Mouse (Mus musculus) lung, postnatal 0 days (tissue): ENCODE results near the gene Hmgcs1. TPM values are rescaled to one million over a fixed set of nuclear protein-coding genes. Genes with fewer than 3 reads are reported as not detected.

Experiments used
- ATAC-seq: fragments of 200-750 bp; cut with Nextera tagmentation; 2 replicates; pipeline ENCODE4 v1.8.0; 2017; ENCODE audit warnings: moderate library complexity
- DNase-seq: peaks from one replicate; pipeline ENCODE4 v3.0.0-alpha.2; 2016; ENCODE audit warnings: low spot score
- H3K27ac ChIP-seq: fragments of 300-500 bp; sonication (generic); 2 replicates; pipeline ENCODE4 v1.5.1; 2014; ENCODE audit warnings: antibody characterized with exemption, mild to moderate bottlenecking, low read length, mixed read lengths
- H3K27me3 ChIP-seq: fragments of 300-500 bp; sonication (generic); replicated peaks from 2 replicates; pipeline ENCODE4 v1.6.1; 2014; ENCODE audit warnings: low read length, mixed read lengths; ENCODE audit not compliant: insufficient read depth
- H3K36me3 ChIP-seq: fragments of 300-500 bp; sonication (generic); 2 replicates; pipeline ENCODE4 v1.6.1; 2014; ENCODE audit warnings: low read length, mixed read lengths; ENCODE audit not compliant: insufficient read depth
- H3K4me1 ChIP-seq: fragments of 300-500 bp; sonication (generic); 2 replicates; pipeline ENCODE4 v1.6.1; 2014; ENCODE audit warnings: antibody characterized with exemption, low read depth, low read length, mixed read lengths; ENCODE audit not compliant: insufficient read depth
- H3K4me2 ChIP-seq: fragments of 300-500 bp; sonication (generic); replicated peaks from 2 replicates; pipeline ENCODE4 v1.6.1; 2014; ENCODE audit warnings: low read depth, mild to moderate bottlenecking, low read length, moderate library complexity, mixed read lengths
- H3K4me3 ChIP-seq: fragments of 300-500 bp; sonication (generic); 2 replicates; pipeline ENCODE4 v1.5.1; 2014; ENCODE audit warnings: low read depth, low read length
- H3K9ac ChIP-seq: fragments of 300-500 bp; sonication (generic); replicated peaks from 2 replicates; pipeline ENCODE4 v1.6.1; 2014; ENCODE audit warnings: low read depth, mild to moderate bottlenecking
- H3K9me3 ChIP-seq: fragments of 300-500 bp; sonication (generic); 2 replicates; pipeline ENCODE4 v1.6.1; 2016; ENCODE audit warnings: low read length, mixed read lengths
- CTCF ChIP-seq: IDR thresholded peaks from 2 replicates; pipeline ENCODE4 v1.5.1; 2016; ENCODE audit warnings: antibody characterized with exemption, mild to moderate bottlenecking
- EP300 ChIP-seq: IDR thresholded peaks from 2 replicates; pipeline ENCODE4 v1.6.1; 2016; ENCODE audit warnings: antibody characterized with exemption, mild to moderate bottlenecking, control low read depth
- WGBS: fragments of 180-500 bp; shearing (Covaris S2); extraction: QIAGEN DNeasy Blood & Tissue Kit; methylation state at CpG from one replicate; pipeline ENCODE4 v1.1.7; 2014; 5-methylcytosine and 5-hydroxymethylcytosine counted together
- polyA plus RNA-seq: library from polyadenylated mRNA; unstranded; fragments of >200 nt; fragmentation: Nextera tagmentation; extraction: Ambion mirVana; gene quantifications from 2 replicates; pipeline ENCODE4 v1.2.1, GENCODE M21; 2015

Gene Hmgcs1
- polyA plus RNA-seq, 1 experiment from 2014 or later: 95.4 TPM

DNA sequence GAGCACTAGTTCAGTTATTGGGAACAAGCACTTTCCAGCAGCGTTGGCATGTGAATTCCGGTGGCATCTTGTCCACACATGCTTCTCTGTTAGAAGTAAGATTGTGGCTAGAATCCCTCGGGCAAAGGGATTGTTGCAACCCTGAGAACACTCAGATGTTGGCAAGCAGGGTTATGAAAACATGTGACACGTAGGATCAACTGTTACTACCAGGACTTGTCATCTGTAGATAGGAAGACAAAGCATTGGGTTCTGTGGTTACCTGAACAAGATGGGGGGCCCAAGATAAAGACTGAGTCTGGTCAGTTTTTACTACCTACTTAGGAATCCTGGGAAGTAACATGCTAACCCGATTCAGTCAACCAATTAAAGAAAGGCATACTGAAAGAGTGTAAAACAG, 18.8 kb downstream of the Hmgcs1 start:
- Histone ChIP-seq H3K9ac (no peak overlapping the region), H3K36me3 (peaks cover 20% of the 10 kb centered on the region; the same call in 1 of the 2 replicates), H3K4me3 (no peak overlapping the region), H3K27ac (peak overlapping the region; percentile 38; the same call in 1 of the 2 replicates), H3K9me3 (no peaks in the 10 kb centered on the region), H3K27me3 (no peaks in the 10 kb centered on the region), H3K4me2 (no peak overlapping the region), H3K4me1 (no peaks in the 10 kb centered on the region; the same call in 1 of the 2 replicates)
- no peak for ATAC-seq
- DNase-seq: peak; percentile 12
- WGBS: 59% methylated on average over 5 of the region's 5 CpGs
- TF ChIP-seq EP300: no peak
- TF ChIP-seq CTCF: no peak

DNA sequence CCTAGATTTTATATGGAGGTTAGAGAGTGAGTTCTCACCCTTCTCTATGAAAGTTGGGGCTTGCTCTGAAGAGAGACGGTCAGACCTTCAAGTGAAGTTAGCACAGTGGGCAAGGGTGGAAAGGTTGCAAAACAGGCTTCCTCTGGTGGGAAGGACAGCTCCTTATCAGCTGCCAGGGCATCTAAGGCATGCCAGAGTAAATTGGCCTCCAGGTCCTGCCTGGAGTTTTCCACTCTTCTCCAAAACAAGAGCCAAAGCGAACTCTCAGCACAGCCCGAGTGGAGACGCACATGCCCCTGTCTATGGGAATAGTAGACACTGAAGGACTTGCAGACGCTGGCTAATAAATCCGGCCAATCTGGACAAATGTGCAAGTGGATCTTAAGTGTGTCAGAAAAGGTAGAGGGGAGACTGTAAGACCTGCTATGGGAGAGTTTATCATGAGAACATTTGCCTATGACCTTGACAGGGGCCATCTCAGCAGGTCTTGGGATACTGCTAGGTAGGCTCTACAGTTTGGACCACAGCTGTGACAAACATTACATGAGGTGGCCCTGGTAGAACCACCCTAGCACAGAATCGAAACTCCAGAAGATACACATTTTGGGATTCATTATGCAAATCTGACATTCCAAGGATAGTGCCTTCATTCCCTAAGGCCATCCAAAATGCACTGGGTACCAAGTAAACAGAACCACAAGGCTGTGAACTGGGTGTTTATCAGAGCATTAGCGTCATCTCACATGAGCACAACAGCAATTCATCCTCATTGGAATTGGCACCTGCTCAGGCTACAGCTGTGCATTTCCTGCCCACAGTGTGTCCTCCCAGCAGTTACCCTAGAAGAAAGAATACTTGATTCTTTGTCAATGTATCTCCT, 19.4 kb downstream of the Hmgcs1 start:
- Histone ChIP-seq H3K36me3 (peaks cover 20% of the 10 kb centered on the region; the same call in 1 of the 2 replicates), H3K27me3 (no peaks in the 10 kb centered on the region), H3K4me3 (no peak overlapping the region), H3K4me1 (no peaks in the 10 kb centered on the region; the same call in 1 of the 2 replicates), H3K27ac (peak overlapping the region; percentile 38; the same call in 1 of the 2 replicates), H3K9ac (no peak overlapping the region), H3K9me3 (no peaks in the 10 kb centered on the region), H3K4me2 (no peak overlapping the region)
- TF ChIP-seq EP300 (no peak), CTCF (no peak)
- ATAC-seq (peak; percentile 34; the same call in 1 of the 2 replicates), DNase-seq (no peak)
- WGBS: 66% methylated on average over 8 of the region's 8 CpGs

DNA sequence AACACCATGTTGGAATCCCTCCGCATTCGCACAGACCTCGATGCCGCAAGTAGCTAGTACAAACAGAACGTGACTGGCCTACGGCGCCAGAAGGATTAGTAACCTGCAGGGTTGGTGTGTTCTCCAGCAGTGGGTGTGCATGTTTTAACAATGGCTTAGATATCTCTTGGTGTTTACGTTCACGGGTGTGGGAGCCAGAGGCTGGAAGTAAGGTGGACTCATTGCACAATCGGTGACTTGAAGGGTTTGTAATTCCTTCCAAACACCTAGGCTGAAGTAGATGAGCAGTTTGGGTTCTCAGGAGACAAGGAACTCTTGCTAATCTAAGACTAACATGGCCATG, 20.1 kb downstream of the Hmgcs1 start:
- WGBS: 57% methylated on average over 10 of the region's 10 CpGs
- H3K27me3 ChIP-seq: no peaks in the 10 kb centered on the region
- peak overlapping the region; percentile 38; the same call in 1 of the 2 replicates for H3K27ac ChIP-seq
- H3K36me3 ChIP-seq: peaks cover 17% of the 10 kb centered on the region; the same call in 1 of the 2 replicates
- peak; percentile 51 for ATAC-seq
- no peaks in the 10 kb centered on the region for H3K9me3 ChIP-seq
- no peak overlapping the region for H3K9ac ChIP-seq
- peak; percentile 51 for DNase-seq
- H3K4me3 ChIP-seq: no peak overlapping the region
- TF ChIP-seq EP300 (no peak), CTCF (no peak)
- no peaks in the 10 kb centered on the region; the same call in 1 of the 2 replicates for H3K4me1 ChIP-seq
- H3K4me2 ChIP-seq: no peak overlapping the region

DNA sequence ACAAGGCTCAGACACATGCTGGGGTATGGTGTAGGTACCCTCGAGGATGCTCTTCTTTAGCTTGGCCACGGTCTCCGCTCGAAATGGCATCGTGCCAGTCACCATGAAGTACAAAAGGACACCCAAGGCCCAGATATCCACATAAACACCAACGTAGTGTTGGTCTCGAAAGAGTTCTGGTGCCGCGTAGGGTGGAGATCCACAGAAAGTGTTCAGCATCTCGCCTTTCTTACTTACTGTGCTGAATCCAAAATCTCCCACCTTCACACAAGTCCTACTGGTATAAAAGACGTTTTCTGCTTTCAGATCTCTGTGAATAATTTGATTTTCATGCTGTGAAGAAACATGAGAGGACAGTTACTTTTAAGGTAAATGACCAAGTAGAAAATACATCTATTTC, 22.3 kb downstream of the Hmgcs1 start:
- TF ChIP-seq CTCF: no peak
- TF ChIP-seq EP300: no peak
- Histone ChIP-seq H3K4me1 (no peaks in the 10 kb centered on the region; the same call in 1 of the 2 replicates), H3K4me3 (no peak overlapping the region), H3K27ac (no peak overlapping the region), H3K9me3 (no peaks in the 10 kb centered on the region), H3K9ac (no peak overlapping the region), H3K4me2 (no peak overlapping the region), H3K27me3 (no peaks in the 10 kb centered on the region), H3K36me3 (no peaks in the 10 kb centered on the region)
- no peak for DNase-seq
- WGBS: 87% methylated on average over 11 of the region's 11 CpGs
- ATAC-seq: no peak

DNA sequence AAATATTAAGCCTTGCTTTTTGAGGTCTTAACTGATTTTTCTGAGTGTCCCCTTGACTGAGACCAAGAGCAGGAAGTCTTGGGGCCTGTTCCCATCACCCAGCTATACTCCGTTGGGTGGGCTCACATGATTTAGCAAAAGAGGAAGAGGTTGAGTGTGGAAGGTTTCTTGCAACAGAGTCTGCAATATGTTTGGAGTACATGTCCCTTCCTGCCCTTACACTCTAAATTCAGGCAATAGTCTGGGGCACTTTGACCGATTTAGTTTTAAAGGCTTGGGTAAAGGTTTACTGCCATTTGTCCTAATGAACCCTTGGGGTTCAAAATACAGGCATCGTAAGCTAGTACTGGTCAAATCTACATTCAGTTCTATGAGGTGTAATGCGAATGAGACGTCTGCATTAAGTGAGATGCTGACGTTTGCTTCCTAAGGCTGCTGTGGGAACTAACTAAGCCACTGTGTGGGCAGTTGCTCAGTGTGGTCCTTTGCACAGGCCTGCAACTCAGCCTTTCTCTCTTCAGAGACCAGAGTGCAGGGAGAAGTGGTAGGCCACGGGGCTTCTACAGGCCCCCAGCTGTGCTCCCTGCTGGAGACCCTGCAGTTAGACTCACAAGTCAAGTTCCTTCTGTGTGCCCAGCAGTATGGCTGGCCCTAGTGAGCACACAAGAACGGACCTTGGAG, 23.1 kb downstream of the Hmgcs1 start:
- 62% methylated on average over 8 of the region's 8 CpGs for WGBS
- peak; percentile 35 for DNase-seq
- H3K27ac ChIP-seq: no peak overlapping the region
- no peak overlapping the region for H3K9ac ChIP-seq
- no peak for TF ChIP-seq CTCF
- no peak for TF ChIP-seq EP300
- no peak overlapping the region for H3K4me2 ChIP-seq
- no peak overlapping the region for H3K4me3 ChIP-seq
- peak; percentile 32 for ATAC-seq
- no peaks in the 10 kb centered on the region for H3K27me3 ChIP-seq
- no peaks in the 10 kb centered on the region; the same call in 1 of the 2 replicates for H3K4me1 ChIP-seq
- H3K36me3 ChIP-seq: no peaks in the 10 kb centered on the region
- no peaks in the 10 kb centered on the region for H3K9me3 ChIP-seq

DNA sequence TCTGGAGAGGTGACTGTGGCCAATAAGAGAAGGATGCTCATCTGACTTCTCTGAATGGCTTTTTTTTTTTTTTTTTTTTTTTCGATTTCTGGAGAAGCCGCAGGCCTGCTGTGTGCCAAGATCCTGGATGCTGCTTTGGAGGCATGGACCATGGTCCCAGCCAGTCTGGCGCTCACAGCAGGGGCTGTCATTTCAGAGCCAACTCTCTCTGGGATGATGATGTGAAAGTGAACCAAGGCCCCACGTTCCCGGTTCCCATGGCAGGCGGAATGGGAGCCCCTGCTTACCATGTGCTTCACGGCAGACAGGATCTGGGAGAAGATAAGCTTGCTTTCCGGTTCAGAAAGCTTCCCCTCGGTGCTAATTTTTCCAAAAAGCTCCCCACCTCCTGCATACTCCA, 23.6 kb downstream of the Hmgcs1 start:
- H3K36me3 ChIP-seq: no peaks in the 10 kb centered on the region
- ATAC-seq (no peak), DNase-seq (no peak)
- H3K4me1 ChIP-seq: no peaks in the 10 kb centered on the region; the same call in 1 of the 2 replicates
- TF ChIP-seq EP300 (no peak), CTCF (no peak)
- no peak overlapping the region for H3K4me3 ChIP-seq
- H3K27ac ChIP-seq: no peak overlapping the region
- H3K9ac ChIP-seq: no peak overlapping the region
- no peak overlapping the region for H3K4me2 ChIP-seq
- H3K27me3 ChIP-seq: no peaks in the 10 kb centered on the region
- 54% methylated on average over 9 of the region's 9 CpGs for WGBS
- H3K9me3 ChIP-seq: no peaks in the 10 kb centered on the region
